Mouse (Mus musculus) megakaryocyte, embryonic 14.5 days (primary cell): ENCODE results near the gene Plin2.

Experiments used
- FLI1 ChIP-seq: IDR thresholded peaks from 2 replicates; pipeline ENCODE4 v1.6.1; 2012; ENCODE audit warnings: low read length, inconsistent platforms, mixed read lengths
- GATA1 ChIP-seq: IDR thresholded peaks from 3 replicates; pipeline ENCODE4 v1.6.1; 2012; ENCODE audit warnings: mixed read lengths, low read length, inconsistent platforms, borderline replicate concordance

- no peak for TF ChIP-seq GATA1
- TF ChIP-seq FLI1: no peak
Observed at GRCm38 (mm10) chr4:86672450-86672849, 2.6 kb upstream of the Plin2 start.
